Mouse (Mus musculus) lung, embryonic 14.5 days (tissue): ENCODE measurements around the gene P4ha1. TPM values are rescaled to one million over a fixed set of nuclear protein-coding genes. Genes with fewer than 3 reads are reported as not detected.

Source experiments
- ATAC-seq: fragments of 200-750 bp; cut with Nextera tagmentation; 2 replicates; pipeline ENCODE4 v1.8.0; 2017; ENCODE audit warnings: mild to moderate bottlenecking, moderate TSS enrichment, moderate library complexity; ENCODE audit not compliant: insufficient read depth
- DNase-seq: peaks from one replicate; pipeline ENCODE4 v3.0.0-alpha.2; 2015
- H3K27ac ChIP-seq: fragments of 300-500 bp; sonication (generic); 2 replicates; pipeline ENCODE4 v1.5.1; 2014; ENCODE audit warnings: low read depth, mild to moderate bottlenecking, moderate library complexity
- H3K27me3 ChIP-seq: fragments of 300-500 bp; sonication (generic); 2 replicates; pipeline ENCODE4 v1.6.1; 2014; ENCODE audit warnings: low read length, control low read depth; ENCODE audit not compliant: insufficient read depth
- H3K36me3 ChIP-seq: fragments of 300-500 bp; sonication (generic); 2 replicates; pipeline ENCODE4 v1.6.1; 2014; ENCODE audit warnings: control low read depth; ENCODE audit not compliant: insufficient read depth
- H3K4me1 ChIP-seq: fragments of 300-500 bp; sonication (generic); 2 replicates; pipeline ENCODE4 v1.6.1; 2014; ENCODE audit warnings: antibody characterized with exemption, control low read depth; ENCODE audit not compliant: insufficient read depth
- H3K4me2 ChIP-seq: fragments of 300-500 bp; sonication (generic); 2 replicates; pipeline ENCODE4 v1.6.1; 2014; ENCODE audit warnings: mild to moderate bottlenecking
- H3K4me3 ChIP-seq: fragments of 300-500 bp; sonication (generic); 2 replicates; pipeline ENCODE4 v1.5.1; 2014; ENCODE audit warnings: low read depth, low read length
- H3K9ac ChIP-seq: fragments of 300-500 bp; sonication (generic); 2 replicates; pipeline ENCODE4 v1.6.1; 2014
- H3K9me3 ChIP-seq: fragments of 300-500 bp; sonication (generic); 2 replicates; pipeline ENCODE4 v1.6.1; 2016; ENCODE audit warnings: low read depth, low read length, control low read depth
- CTCF ChIP-seq: IDR thresholded peaks from 2 replicates; pipeline ENCODE4 v1.5.1; 2016; ENCODE audit warnings: antibody characterized with exemption, low read depth
- WGBS: fragments of 180-500 bp; shearing (Covaris S2); extraction: QIAGEN DNeasy Blood & Tissue Kit; methylation state at CpG from one replicate; pipeline ENCODE4 v1.1.7; 2014; 5-methylcytosine and 5-hydroxymethylcytosine counted together
- polyA plus RNA-seq: library from polyadenylated mRNA; unstranded; fragments of >200 nt; fragmentation: Nextera tagmentation; extraction: Ambion mirVana; gene quantifications from 2 replicates; pipeline ENCODE4 v1.2.1, GENCODE M21; 2014

The P4ha1 gene
- polyA plus RNA-seq, 1 experiment from 2014 or later = 53.9 TPM

DNA sequence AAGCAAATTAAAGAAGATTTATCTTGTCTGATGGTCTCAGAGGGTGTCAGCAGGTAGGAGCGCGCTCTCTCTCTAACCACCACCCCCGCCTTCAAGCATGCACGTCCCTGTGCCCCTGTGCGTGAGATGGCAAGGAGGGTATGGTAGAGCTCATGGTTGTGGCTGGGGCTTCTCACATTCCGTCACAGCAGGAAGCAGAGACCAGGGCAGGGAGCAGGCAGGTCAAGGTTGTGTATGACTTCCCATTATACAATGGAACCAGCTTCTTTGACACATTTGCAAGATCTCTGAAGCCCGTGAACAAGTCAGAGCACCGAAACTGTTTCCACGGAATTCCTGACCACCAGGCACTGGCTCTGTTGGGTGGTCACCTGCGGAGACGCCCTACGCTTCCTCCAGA, 87.2 kb downstream of the P4ha1 start:
- no peak for DNase-seq
- no peak for TF ChIP-seq CTCF
- Histone ChIP-seq H3K9me3 (no peaks in the 10 kb centered on the region), H3K9ac (no peak overlapping the region), H3K36me3 (no peaks in the 10 kb centered on the region), H3K4me3 (no peak overlapping the region), H3K4me1 (no peaks in the 10 kb centered on the region), H3K4me2 (no peak overlapping the region), H3K27ac (no peak overlapping the region), H3K27me3 (no peaks in the 10 kb centered on the region)
- no peak for ATAC-seq
- WGBS = 68% methylated on average over 12 of the region's 12 CpGs

DNA sequence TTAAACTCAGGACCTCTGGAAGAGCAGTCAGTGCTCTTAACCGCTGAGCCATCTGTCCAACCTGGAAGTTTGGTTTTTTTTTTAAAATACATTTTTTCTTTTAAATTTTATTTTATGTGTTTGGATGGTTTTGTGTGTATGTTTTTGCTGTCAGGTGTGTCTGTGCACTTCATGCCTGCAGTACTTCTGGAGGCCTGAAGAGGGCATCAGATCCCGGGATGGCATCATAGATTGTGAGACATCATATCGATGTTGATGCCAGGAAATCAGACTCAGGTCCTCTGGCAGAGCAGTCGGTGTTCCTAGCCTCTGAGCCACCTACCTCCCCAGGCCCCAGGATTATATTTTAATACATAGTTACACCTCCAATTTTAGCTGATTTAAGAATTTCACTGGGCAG, 90.6 kb downstream of the P4ha1 start:
- no peaks in the 10 kb centered on the region for H3K27me3 ChIP-seq
- H3K4me1 ChIP-seq = no peaks in the 10 kb centered on the region
- ATAC-seq (no peak), DNase-seq (no peak)
- H3K27ac ChIP-seq = no peak overlapping the region
- no peak overlapping the region for H3K4me3 ChIP-seq
- no peak overlapping the region for H3K9ac ChIP-seq
- WGBS = 91% methylated on average over 4 of the region's 4 CpGs
- no peaks in the 10 kb centered on the region for H3K9me3 ChIP-seq
- no peak overlapping the region for H3K4me2 ChIP-seq
- H3K36me3 ChIP-seq = no peaks in the 10 kb centered on the region
- TF ChIP-seq CTCF = peak; percentile 27

DNA sequence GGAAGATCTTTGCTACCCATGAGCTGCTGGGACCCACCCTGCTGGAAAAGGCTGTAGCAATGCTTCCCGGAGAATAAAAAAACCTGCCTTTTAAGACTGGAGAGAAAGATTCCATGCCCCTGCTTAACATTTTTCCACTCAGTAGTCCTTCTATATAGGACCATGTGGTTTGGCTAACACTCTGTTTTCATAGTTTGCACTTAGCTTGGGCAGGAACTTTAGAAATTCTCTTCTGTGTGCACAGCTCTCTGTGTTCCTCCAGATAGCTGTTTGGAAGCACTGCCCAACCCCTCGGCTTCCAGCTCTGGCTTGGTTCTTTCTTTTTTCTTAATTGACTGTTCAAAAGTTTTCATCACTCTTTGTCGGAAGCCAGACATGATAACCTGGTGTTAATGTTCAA, 93.5 kb downstream of the P4ha1 start:
- Histone ChIP-seq H3K4me2 (no peak overlapping the region), H3K9me3 (no peaks in the 10 kb centered on the region), H3K9ac (no peak overlapping the region), H3K4me1 (no peaks in the 10 kb centered on the region), H3K4me3 (no peak overlapping the region), H3K27me3 (no peaks in the 10 kb centered on the region), H3K27ac (no peak overlapping the region), H3K36me3 (no peaks in the 10 kb centered on the region)
- ATAC-seq = no peak
- no peak for DNase-seq
- TF ChIP-seq CTCF = no peak
- 62% methylated on average over 3 of the region's 3 CpGs for WGBS

DNA sequence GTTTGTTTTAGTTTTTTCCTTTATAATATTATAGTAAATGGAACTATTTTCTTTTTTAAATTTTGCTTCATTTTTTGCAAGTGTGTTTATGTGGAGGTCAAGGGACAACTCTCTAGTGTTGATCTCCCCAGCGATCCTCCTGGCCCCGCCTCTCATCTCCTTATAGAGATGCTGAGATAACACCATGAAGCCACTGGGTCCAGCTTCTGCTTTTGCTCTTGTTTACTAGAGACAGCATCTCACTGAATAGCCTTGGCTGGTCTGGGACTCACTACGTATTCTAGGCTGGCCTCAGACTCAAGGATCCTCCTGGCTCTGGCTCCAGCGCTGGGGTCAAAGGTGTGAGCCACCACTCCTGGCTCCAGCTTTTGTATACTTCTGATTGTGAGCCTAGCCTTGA, 96.4 kb downstream of the P4ha1 start:
- ATAC-seq = no peak
- H3K9ac ChIP-seq = no peak overlapping the region
- 76% methylated on average over 4 of the region's 4 CpGs for WGBS
- no peak for DNase-seq
- H3K4me1 ChIP-seq = no peaks in the 10 kb centered on the region
- no peaks in the 10 kb centered on the region for H3K9me3 ChIP-seq
- H3K36me3 ChIP-seq = no peaks in the 10 kb centered on the region
- no peak overlapping the region for H3K4me2 ChIP-seq
- TF ChIP-seq CTCF = no peak
- no peak overlapping the region for H3K27ac ChIP-seq
- no peak overlapping the region for H3K4me3 ChIP-seq
- no peaks in the 10 kb centered on the region for H3K27me3 ChIP-seq

Other genes starting within 250 kb of the P4ha1 start
- gene Sept10, start 101.4 kb upstream of the P4ha1 start, polyA plus RNA-seq = 68.5 and 69.4 TPM in 2 replicates
- gene Sowahc, start 101.3 kb upstream of the P4ha1 start, polyA plus RNA-seq = 9.5 and 10.5 TPM in 2 replicates
- gene Gm10273, start 72.3 kb downstream of the P4ha1 start, polyA plus RNA-seq = 9.4 and 19.0 TPM in 2 replicates
- not detected in 2 replicates for gene Pla2g12b, start 80.4 kb downstream of the P4ha1 start, polyA plus RNA-seq
- 0.62 and 1.4 TPM in 2 replicates for gene Oit3, start 118.5 kb downstream of the P4ha1 start, polyA plus RNA-seq